Mouse (Mus musculus): ENCODE results near the gene Phf13.
A peak's percentile ranks its signal among the peaks of the same experiment; 100 is the strongest.
"Not testable (repeated sequence)": the region's sequence is repeated elsewhere in the genome, so short reads cannot be mapped to it uniquely, and the experiment has no call there.

The Phf13 gene

DNA sequence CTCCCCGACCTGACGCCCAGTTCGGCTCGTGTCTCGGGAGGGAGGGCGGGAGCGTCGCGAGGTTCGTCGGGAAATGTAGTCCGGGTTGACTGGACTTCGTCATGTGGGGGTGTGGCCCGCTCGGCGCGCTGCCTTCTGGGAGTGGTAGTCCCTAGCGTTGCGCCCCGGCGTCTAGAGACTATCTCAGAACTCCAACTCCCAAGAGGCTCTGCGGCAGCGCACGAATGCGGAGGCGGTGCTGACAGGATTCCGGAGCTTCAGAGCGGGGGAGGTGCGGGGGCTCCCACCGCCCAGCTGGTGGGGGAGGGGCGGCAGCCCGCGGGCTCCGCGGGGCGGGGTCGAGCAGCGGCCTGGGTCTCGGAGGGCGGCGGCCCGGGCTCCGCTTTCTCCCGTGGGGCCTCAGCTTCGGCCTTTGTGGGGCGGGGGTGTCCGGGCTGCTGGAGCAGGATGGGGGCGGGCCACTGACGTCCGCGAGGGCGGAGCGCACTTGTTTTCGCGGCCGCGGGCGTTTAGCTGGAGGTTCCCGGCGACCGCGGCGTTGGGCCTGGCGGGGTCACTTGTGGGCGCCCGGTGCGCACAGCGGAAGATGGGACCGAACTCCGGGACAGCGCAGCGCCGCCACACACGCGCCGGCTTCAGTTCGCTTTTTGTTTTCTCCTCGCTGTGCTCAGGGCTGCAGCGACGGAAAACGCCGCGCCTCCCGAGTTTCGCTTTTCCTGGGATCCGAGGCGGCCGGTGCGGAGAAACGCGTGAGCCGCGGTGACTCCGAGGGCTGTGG lies at the start of gene Phf13:
Gene Phf13 (minus strand): TSS at position 86 of the 778 bp plus-strand sequence.
- DNase-seq (ENCODE audit: low spot score): peak; percentile 94

DNA sequence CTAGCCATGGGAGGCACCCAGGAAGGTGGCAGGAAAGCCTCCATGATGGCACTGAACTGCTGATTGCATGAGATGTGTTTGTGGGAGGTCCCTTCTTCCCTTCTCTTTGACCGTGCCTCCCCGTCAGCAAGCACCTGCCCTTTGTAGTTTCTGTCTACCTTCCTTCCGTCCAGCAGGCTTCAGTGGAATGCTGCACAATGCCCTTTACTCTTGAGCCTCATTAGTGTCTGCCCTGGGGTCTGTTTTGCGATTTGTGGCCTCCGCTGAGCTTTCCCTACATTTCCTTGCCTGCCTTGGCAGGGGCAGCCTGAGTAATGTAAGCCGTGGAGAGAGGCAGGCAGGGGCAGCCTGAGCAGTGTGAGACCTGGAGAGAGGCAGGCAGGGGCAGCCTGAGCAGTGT lies 48.6 kb upstream of the Phf13 start:
- no peak for DNase-seq (ENCODE audit: low spot score)

- no peak for DNase-seq (ENCODE audit: low spot score)
Observed at GRCm38 (mm10) chr4:152043171-152043570, 47.1 kb upstream of the Phf13 start.

DNA sequence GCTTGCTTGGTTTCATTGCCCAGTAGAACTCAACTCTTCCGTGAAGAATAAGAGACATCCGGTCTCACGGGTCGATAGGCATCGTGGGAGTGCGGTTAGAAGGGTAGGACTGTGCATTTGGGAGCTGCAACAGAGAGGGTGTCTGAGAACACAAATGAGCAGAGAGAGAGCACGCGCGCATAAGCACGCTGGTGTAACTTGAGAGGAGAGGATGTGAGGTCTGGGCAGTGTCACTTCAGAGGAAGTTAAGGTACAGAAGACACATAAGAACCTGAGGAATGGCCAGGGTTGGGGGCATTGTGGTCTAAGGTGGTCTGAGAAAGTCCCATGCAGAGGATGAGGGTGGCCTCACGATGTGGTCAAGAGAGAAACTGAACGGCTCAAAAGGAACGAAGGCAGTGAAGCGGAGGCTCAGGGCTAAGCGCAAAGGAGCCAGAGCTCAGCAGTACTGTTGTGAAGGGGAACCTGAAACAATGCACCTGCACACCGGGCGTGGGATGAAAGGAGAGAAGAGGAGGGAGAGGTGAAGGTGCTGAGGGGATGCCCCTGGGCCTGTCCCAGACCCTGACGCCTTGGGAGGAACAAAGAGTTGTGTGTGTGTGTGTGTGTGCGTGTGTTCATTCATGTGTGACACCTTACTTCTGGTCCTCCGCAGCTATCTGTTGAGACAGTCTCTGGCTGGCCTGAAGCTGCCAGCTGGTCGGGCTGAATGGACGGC lies 46.0 kb upstream of the Phf13 start:
- no peak for DNase-seq (ENCODE audit: low spot score)

DNA sequence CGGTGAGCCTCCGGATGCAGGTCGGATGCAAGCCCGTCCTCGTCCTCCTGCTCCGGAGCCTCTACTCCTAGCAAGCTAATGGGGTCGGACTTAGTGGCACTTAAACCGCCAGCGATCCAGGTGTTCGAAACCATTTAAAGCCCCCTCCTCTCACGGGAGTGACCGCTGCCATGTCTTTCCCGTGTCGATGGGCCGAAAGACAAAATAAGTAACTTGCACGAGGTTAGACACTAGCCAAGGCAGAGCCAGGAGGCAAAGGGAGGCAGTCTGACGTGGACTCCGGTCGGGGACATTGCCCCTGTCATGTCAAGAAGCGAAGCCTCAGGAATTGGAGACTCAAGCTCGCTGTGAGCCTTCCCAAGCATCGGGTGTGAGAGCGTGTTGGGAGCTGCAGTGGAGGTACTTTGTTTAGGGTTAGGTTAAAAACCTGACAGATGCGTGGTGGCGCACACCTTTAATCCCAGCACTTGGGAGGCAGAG lies 43.8 kb upstream of the Phf13 start:
- DNase-seq (ENCODE audit: low spot score): no peak

GRCm38 (mm10) chr4:152038985-152039830 lies 43.1 kb upstream of the Phf13 start, which contains the start of gene Nol9:
Nol9 (plus strand) TSS chr4:152039321.
- DNase-seq (ENCODE audit: low spot score): peak; percentile 98

DNA sequence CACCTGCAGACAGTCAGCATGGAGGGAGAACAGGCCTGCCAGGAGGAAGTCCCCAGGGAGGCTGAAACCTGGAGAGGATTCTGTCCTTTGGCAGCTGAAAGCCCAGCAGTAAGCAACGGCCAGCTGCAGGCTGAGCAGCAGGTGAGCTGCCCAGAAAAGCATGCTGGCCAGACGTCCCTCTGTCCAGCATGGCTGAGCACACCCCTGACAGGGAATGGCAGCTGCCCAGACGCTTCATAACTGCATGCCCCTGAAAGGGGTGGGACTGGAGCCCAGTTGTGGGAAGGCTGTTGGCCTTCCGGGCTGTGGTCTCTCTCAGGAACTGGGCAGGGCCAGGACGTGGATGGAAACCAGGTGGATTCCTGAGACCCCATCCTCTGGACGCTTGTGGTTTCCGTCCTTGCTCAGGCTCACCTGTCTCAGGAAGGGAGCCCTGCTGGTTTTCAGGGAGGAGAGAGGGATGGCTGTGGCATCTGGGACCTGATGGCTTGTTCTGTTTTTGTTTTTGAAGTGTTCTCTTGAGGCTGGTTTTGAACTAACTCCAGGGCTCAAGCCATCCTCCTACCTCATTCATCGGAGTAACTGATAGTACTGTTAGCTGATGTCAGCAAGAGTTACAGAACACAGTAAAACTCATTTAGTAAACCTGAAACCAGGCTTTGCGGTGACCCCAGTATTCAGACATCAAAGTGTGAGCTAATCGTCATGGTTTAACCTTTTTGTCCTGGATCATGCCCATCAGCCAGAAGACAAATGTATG lies 42.3 kb upstream of the Phf13 start, which contains the start of gene Tas1r1:
Gene Tas1r1 (minus strand): TSS at position 344 of the 760 bp plus-strand sequence.
- DNase-seq (ENCODE audit: low spot score): no peak

DNA sequence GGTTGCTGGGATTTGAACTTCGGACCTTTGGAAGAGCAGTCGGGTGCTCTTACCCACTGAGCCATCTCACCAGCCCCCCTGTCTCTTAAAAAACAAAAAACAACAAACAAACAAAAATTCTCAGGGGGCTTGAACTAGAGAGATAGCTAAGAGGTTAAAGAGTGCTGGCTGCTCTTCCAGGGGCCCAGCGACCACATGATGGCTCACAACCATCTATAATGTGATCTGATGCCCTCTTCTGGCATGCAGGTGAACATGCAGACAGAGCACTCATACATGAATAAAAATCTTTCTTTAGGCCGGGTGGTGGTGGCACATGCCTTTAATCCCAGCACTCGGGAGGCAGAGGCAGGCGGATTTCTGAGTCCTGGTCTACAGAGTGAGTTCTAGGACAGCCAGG lies 40.4 kb upstream of the Phf13 start:
- DNase-seq (ENCODE audit: low spot score): not testable (repeated sequence)

DNA sequence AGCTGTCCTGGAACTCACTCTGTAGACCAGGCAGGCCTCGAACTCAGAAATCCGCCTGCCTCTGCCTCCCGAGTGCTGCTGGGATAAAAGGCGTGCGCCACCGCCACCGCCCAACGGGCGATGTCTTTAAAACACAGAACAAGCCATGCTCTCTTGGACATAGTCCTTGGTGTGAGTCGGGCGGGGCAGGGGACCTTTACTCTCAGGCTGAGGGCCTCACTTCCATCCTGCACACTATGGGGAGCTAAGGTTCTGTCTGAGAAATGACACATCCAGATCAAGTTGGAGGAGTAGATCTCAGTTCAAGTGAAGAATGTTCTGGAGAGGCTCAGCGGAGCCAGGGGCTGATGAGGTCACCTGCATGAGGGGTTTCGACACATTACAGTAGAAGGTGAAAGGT lies 36.9 kb upstream of the Phf13 start:
- no peak for DNase-seq (ENCODE audit: low spot score)

GRCm38 (mm10) chr4:152029997-152030396 lies 33.9 kb upstream of the Phf13 start:
- no peak for DNase-seq (ENCODE audit: low spot score)

- no peak for DNase-seq (ENCODE audit: low spot score)
Observed at GRCm38 (mm10) chr4:152029087-152029486, 33.0 kb upstream of the Phf13 start.

DNA sequence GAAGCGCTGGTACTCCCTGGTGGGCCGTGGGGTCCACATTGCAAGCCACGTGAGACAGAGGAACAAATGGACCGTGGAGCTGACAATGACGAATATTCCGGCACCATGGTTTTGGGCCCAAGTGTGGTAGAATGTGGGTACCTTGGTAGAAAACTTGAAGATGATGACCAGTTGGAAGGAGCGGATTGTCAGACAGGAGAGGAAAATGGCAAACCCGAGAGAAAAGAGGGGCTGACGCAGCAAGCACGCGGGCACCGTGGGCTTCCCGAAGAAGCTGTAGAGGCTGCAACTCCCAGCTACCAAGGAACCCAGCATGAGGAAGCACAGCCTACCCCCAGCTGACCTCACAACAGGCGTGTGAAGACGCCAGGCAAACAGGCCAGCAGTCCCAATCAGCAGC lies 32.4 kb upstream of the Phf13 start:
- DNase-seq (ENCODE audit: low spot score): no peak

DNA sequence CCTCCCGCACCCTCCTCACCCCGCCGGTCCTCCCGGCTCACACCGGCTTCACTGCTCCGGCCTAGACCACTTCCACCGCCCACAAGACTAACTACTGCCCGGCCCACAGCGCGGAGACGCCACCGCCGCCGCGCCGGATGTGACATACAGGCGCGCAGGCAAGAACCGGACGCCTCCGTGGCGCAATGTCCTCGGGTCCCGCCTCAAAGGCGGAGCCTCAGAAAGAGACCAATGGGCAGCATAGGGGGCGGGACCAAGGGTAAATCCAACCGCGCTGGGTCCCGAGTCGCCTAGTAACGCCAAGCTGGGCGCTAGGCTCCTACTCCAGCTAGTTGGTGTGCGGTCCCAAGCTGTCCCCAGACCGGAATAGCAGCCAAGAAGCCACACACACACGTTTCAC lies 31.5 kb upstream of the Phf13 start, which contains the start of gene Zbtb48:
Gene Zbtb48 (minus strand): TSS at position 148 of the 400 bp plus-strand sequence.
- DNase-seq (ENCODE audit: low spot score): peak; percentile 91

DNA sequence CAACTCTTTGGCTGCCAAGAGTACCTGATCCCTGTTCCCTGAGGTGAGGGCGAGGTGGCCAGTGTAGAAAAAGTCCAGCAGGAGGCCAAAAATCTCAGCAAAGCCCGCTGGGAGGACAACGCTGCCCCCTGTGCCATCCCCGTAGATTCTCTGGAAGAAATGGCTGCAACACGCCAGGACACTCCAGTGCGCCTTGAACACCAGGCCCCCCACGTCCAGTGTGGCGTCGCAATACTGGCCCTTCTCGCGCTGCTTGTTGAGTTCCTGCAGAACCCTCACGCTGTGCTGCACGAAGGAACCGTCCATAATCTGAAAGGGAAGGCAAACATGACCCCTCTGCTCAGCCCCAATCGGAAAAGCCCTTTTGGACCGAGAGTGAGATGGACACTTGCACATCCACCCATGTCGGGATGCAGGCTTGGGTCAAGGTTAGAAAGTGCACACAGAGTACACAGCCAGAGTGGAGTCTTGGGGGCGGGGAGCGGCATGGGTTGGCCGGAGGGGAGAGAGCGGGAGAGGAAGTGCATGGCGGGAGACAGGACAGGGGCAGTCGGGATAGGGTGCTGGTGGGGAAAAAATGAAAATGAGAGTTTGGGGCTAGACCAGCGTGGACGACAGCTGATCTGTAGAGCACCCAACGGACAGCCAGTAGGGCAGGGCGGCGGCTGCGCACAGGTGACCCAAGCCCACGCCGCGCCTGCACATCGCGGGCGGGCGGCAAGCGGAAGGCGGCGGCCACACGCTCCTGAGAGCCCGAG lies 30.9 kb upstream of the Phf13 start:
- DNase-seq (ENCODE audit: low spot score): no peak

GRCm38 (mm10) chr4:152024525-152024924 lies 28.5 kb upstream of the Phf13 start:
- DNase-seq (ENCODE audit: low spot score): no peak

- DNase-seq (ENCODE audit: low spot score): no peak
Observed at GRCm38 (mm10) chr4:152022506-152022905, 26.4 kb upstream of the Phf13 start.

DNA sequence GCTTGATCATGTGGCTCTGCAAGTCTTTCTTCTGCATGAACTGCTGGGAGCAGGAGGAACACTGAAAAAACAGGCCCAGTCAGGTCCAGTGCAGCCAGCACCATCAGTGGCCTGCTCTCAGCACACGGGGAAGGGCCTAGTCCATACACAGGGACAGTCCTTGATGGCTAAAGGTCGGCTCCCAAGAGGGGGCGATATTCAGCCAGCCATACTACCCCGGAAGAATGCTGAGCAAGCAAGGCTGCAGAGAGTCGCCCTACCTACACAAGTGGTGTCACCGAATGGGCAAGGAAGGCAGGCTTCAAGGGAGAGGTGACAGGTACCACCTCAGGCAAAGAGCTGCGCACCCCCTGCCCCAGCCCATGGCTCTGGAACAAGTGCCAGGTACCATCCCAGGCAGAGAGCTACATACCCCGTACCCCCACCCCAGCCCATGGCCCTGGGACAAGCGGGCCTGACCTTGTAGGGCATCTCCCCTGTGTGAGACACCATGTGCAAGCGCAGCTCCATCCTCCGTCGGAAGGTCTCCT lies 25.6 kb upstream of the Phf13 start:
- DNase-seq (ENCODE audit: low spot score): no peak

DNA sequence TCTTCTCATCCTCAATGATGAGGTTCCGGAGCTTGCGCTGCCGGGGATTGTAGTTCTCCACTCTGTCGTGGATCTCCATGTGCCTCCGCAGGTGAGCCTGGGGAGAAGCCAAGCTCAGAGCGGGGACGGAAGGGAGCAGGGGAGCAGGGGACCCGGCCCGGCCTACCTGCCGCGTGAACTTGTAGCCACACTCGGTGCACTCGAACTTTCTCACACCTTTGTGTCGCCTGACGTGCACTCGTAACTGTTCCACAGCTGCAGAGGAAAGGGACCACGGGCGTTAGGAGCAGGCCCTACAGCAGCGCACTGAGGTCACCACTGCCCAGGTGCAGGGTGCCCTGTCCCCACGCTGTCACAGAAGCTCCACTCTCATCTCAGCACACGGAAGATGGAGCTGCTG lies 24.0 kb upstream of the Phf13 start:
- no peak for DNase-seq (ENCODE audit: low spot score)

- DNase-seq (ENCODE audit: low spot score): no peak
Observed at GRCm38 (mm10) chr4:152019073-152019472, 23.0 kb upstream of the Phf13 start.

GRCm38 (mm10) chr4:152013036-152013813 lies 17.2 kb upstream of the Phf13 start:
- DNase-seq (ENCODE audit: low spot score): no peak
